Mouse (Mus musculus) layer of hippocampus, postnatal 36 days (tissue): Measurements from ENCODE around the gene Ino80b. TPM values are rescaled to one million over a fixed set of nuclear protein-coding genes. Genes with fewer than 3 reads are reported as not detected.

ENCODE experiments used
- DNase-seq, 2 experiments: peaks; one replicate each; pipeline ENCODE4 v3.0.0; 2022
- total RNA-seq, 2 experiments: library from RNA; stranded (reverse); gene quantifications; 2 replicates each; pipeline ENCODE4 v1.2.3; 2021

The Ino80b gene
- total RNA-seq, 2 experiments from 2014 or later: 21.2 to 23.5 TPM

- DNase-seq: peak in 1 of 2 experiments; percentile 4
Observed at GRCm38 (mm10) chr6:83140044-83140443, 14.8 kb upstream of the Ino80b start.

GRCm38 (mm10) chr6:83138056-83138455 lies 12.8 kb upstream of the Ino80b start:
- DNase-seq: no peak

- DNase-seq: peak; percentile 79 to 81
Observed at GRCm38 (mm10) chr6:83137576-83137950, 12.3 kb upstream of the Ino80b start.

GRCm38 (mm10) chr6:83136881-83137575 lies 11.8 kb upstream of the Ino80b start:
- peak in 1 of 2 experiments; percentile 56 for DNase-seq

GRCm38 (mm10) chr6:83136291-83136880 lies 11.2 kb upstream of the Ino80b start:
- DNase-seq: no peak

GRCm38 (mm10) chr6:83135571-83136161 lies 10.4 kb upstream of the Ino80b start:
- DNase-seq: no peak

- peak in 1 of 2 experiments; percentile 2 for DNase-seq
Observed at GRCm38 (mm10) chr6:83134951-83135513, 9.8 kb upstream of the Ino80b start, which contains the start of gene Rtkn. Rtkn (plus strand) TSS chr6:83135463.

- no peak for DNase-seq
Observed at GRCm38 (mm10) chr6:83134226-83134625, 9.0 kb upstream of the Ino80b start.

- no peak for DNase-seq
Observed at GRCm38 (mm10) chr6:83132176-83132919, 7.1 kb upstream of the Ino80b start.

- no peak for DNase-seq
Observed at GRCm38 (mm10) chr6:83131469-83132034, 6.3 kb upstream of the Ino80b start.

- no peak for DNase-seq
Observed at GRCm38 (mm10) chr6:83127419-83127818, 2.2 kb upstream of the Ino80b start.

GRCm38 (mm10) chr6:83124851-83125312 lies 349 bp downstream of the Ino80b start:
- peak; percentile 88 to 89 for DNase-seq

GRCm38 (mm10) chr6:83122961-83123360 lies 2.3 kb downstream of the Ino80b start:
- DNase-seq: no peak

- no peak for DNase-seq
Observed at GRCm38 (mm10) chr6:83121863-83122710, 3.1 kb downstream of the Ino80b start.

GRCm38 (mm10) chr6:83120930-83121862 lies 4.0 kb downstream of the Ino80b start, which contains the start of gene Wbp1:
Wbp1 (minus strand) TSS chr6:83121559.
- DNase-seq: peak; percentile 95 to 96

GRCm38 (mm10) chr6:83119734-83120051 lies 5.5 kb downstream of the Ino80b start:
- peak in 1 of 2 experiments; percentile 20 for DNase-seq

- no peak for DNase-seq
Observed at GRCm38 (mm10) chr6:83118825-83119733, 6.2 kb downstream of the Ino80b start.

GRCm38 (mm10) chr6:83118369-83118768 lies 6.9 kb downstream of the Ino80b start:
- peak in 1 of 2 experiments; percentile 4 for DNase-seq

GRCm38 (mm10) chr6:83117616-83118015 lies 7.6 kb downstream of the Ino80b start:
- DNase-seq: peak in 1 of 2 experiments; percentile 4
